Mouse (Mus musculus): ENCODE results near the gene Col25a1.

The Col25a1 gene

GRCm38 (mm10) chr3:130131201-130131600, at the start of gene Col25a1:
TSS of gene Col25a1 (plus strand) at chr3:130131501.
- in situ Hi-C loops (cut with MboI): no loop called here

GRCm38 (mm10) chr3:130083312-130083711, 48.0 kb upstream of the Col25a1 start:
- in situ Hi-C loops (cut with MboI): loop anchor here (25.0 kb wide), 1 partner anchor 604 kb away; no protein-coding TSS in a partner anchor

- in situ Hi-C loops (cut with MboI): loop anchor here (25.0 kb wide), 1 partner anchor 601 kb away; no protein-coding TSS in a partner anchor
These were observed 44.8 kb upstream of the Col25a1 start for GRCm38 (mm10) chr3:130086372-130087080.

- in situ Hi-C loops (cut with MboI): loop anchor here (25.0 kb wide), 1 partner anchor 600 kb away; no protein-coding TSS in a partner anchor
These were observed 43.8 kb upstream of the Col25a1 start for GRCm38 (mm10) chr3:130087466-130087865.

GRCm38 (mm10) chr3:130088654-130089053, 42.6 kb upstream of the Col25a1 start:
- in situ Hi-C loops (cut with MboI): loop anchor here (25.0 kb wide), 1 partner anchor 599 kb away; no protein-coding TSS in a partner anchor

- in situ Hi-C loops (cut with MboI): loop anchor here (25.0 kb wide), 1 partner anchor 597 kb away; no protein-coding TSS in a partner anchor
These were observed 40.8 kb upstream of the Col25a1 start for GRCm38 (mm10) chr3:130090460-130090859.

GRCm38 (mm10) chr3:130094125-130094704, 37.1 kb upstream of the Col25a1 start:
- in situ Hi-C loops (cut with MboI): loop anchor here (25.0 kb wide), 1 partner anchor 593 kb away; no protein-coding TSS in a partner anchor

GRCm38 (mm10) chr3:130095160-130095781, 36.0 kb upstream of the Col25a1 start:
- in situ Hi-C loops (cut with MboI): loop anchor here (25.0 kb wide), 1 partner anchor 592 kb away; no protein-coding TSS in a partner anchor

- in situ Hi-C loops (cut with MboI): no loop called here
These were observed 27.8 kb upstream of the Col25a1 start for GRCm38 (mm10) chr3:130103486-130103885.

GRCm38 (mm10) chr3:130104471-130104870, 26.8 kb upstream of the Col25a1 start:
- in situ Hi-C loops (cut with MboI): no loop called here

GRCm38 (mm10) chr3:130116886-130117285, 14.4 kb upstream of the Col25a1 start:
- in situ Hi-C loops (cut with MboI): no loop called here

GRCm38 (mm10) chr3:130127840-130128239, 3.5 kb upstream of the Col25a1 start:
- in situ Hi-C loops (cut with MboI): no loop called here

GRCm38 (mm10) chr3:130128564-130128963, 2.7 kb upstream of the Col25a1 start:
- in situ Hi-C loops (cut with MboI): no loop called here

GRCm38 (mm10) chr3:130129635-130130206, 1.6 kb upstream of the Col25a1 start:
- in situ Hi-C loops (cut with MboI): no loop called here

- in situ Hi-C loops (cut with MboI): no loop called here
These were observed 5.9 kb downstream of the Col25a1 start for GRCm38 (mm10) chr3:130137204-130137603.

- in situ Hi-C loops (cut with MboI): no loop called here
These were observed 6.3 kb downstream of the Col25a1 start for GRCm38 (mm10) chr3:130137640-130138039.

- in situ Hi-C loops (cut with MboI): no loop called here
These were observed 14.6 kb downstream of the Col25a1 start for GRCm38 (mm10) chr3:130145874-130146273.

GRCm38 (mm10) chr3:130147827-130148226, 16.5 kb downstream of the Col25a1 start:
- in situ Hi-C loops (cut with MboI): no loop called here

- in situ Hi-C loops (cut with MboI): no loop called here
These were observed 17.9 kb downstream of the Col25a1 start for GRCm38 (mm10) chr3:130149180-130149579.

- in situ Hi-C loops (cut with MboI): no loop called here
These were observed 21.8 kb downstream of the Col25a1 start for GRCm38 (mm10) chr3:130153117-130153516.

GRCm38 (mm10) chr3:130157551-130157950, 26.2 kb downstream of the Col25a1 start:
- in situ Hi-C loops (cut with MboI): no loop called here

GRCm38 (mm10) chr3:130159906-130160305, 28.6 kb downstream of the Col25a1 start:
- in situ Hi-C loops (cut with MboI): no loop called here
